Mouse (Mus musculus): Measurements from ENCODE around the gene Ska3.
"Not testable (repeated sequence)": the region's sequence is repeated elsewhere in the genome, so short reads cannot be mapped to it uniquely, and the experiment has no call there.

Gene Ska3

GRCm38 (mm10) chr14:57825788-57826751, at the start of gene Ska3, which contains the start of gene Mrpl57:
Gene Ska3 (minus strand): TSS chr14:57826185.
Gene Mrpl57 (plus strand): TSS chr14:57826234.
- DNase-seq = peak; percentile 95 to 97

GRCm38 (mm10) chr14:57866676-57867276, 40.8 kb upstream of the Ska3 start:
- DNase-seq = no peak

- DNase-seq = no peak
These were observed 39.3 kb upstream of the Ska3 start for GRCm38 (mm10) chr14:57865256-57865655.

- peak in 1 of 2 experiments; percentile 9 for DNase-seq
These were observed 37.1 kb upstream of the Ska3 start for GRCm38 (mm10) chr14:57863129-57863528.

- DNase-seq = no peak
These were observed 36.0 kb upstream of the Ska3 start for GRCm38 (mm10) chr14:57861987-57862412.

- peak; percentile 6 to 21 for DNase-seq
These were observed 33.5 kb upstream of the Ska3 start for GRCm38 (mm10) chr14:57859520-57859919.

- no peak for DNase-seq
These were observed 32.6 kb upstream of the Ska3 start for GRCm38 (mm10) chr14:57858601-57859000.

GRCm38 (mm10) chr14:57856037-57856436, 30.1 kb upstream of the Ska3 start:
- DNase-seq = not testable (repeated sequence)

GRCm38 (mm10) chr14:57852961-57853360, 27.0 kb upstream of the Ska3 start:
- no peak for DNase-seq

- no peak for DNase-seq
These were observed 24.3 kb upstream of the Ska3 start for GRCm38 (mm10) chr14:57850330-57850729.

GRCm38 (mm10) chr14:57848646-57849045, 22.7 kb upstream of the Ska3 start:
- DNase-seq = no peak

GRCm38 (mm10) chr14:57848061-57848460, 22.1 kb upstream of the Ska3 start:
- not testable (repeated sequence) for DNase-seq

GRCm38 (mm10) chr14:57844535-57844934, 18.6 kb upstream of the Ska3 start:
- DNase-seq = no peak

GRCm38 (mm10) chr14:57835157-57835556, 9.2 kb upstream of the Ska3 start:
- no peak for DNase-seq

- DNase-seq = no peak
These were observed 7.5 kb upstream of the Ska3 start for GRCm38 (mm10) chr14:57833526-57833925.

- no peak for DNase-seq
These were observed 1.3 kb upstream of the Ska3 start for GRCm38 (mm10) chr14:57827284-57827683.

GRCm38 (mm10) chr14:57820839-57821238, 5.1 kb downstream of the Ska3 start:
- DNase-seq = no peak

- no peak for DNase-seq
These were observed 14.1 kb downstream of the Ska3 start for GRCm38 (mm10) chr14:57811844-57812243.

- DNase-seq = no peak
These were observed 15.1 kb downstream of the Ska3 start for GRCm38 (mm10) chr14:57810886-57811285.

GRCm38 (mm10) chr14:57808558-57808957, 17.4 kb downstream of the Ska3 start:
- DNase-seq = no peak

- no peak for DNase-seq
These were observed 22.3 kb downstream of the Ska3 start for GRCm38 (mm10) chr14:57803731-57804130.

- peak; percentile 97 to 98 for DNase-seq
These were observed 27.7 kb downstream of the Ska3 start, which contains the start of gene Sap18 for GRCm38 (mm10) chr14:57797991-57798931. Gene Sap18 (plus strand): TSS chr14:57798180.

- peak in 1 of 2 experiments; percentile 20 for DNase-seq
These were observed 28.4 kb downstream of the Ska3 start for GRCm38 (mm10) chr14:57797551-57797950.
